Mouse (Mus musculus) adrenal gland, postnatal 25 days (tissue): Measurements from ENCODE around the gene Sesn2. TPM values are rescaled to one million over a fixed set of nuclear protein-coding genes. Genes with fewer than 3 reads are reported as not detected.

Experiments
- DNase-seq: peaks from one replicate; pipeline ENCODE4 v3.0.0; 2021; ENCODE audit warnings: mixed read lengths
- total RNA-seq: library from RNA; stranded (reverse); gene quantifications from 2 replicates; pipeline ENCODE4 v1.2.3, GENCODE M21; 2021

The Sesn2 gene
- total RNA-seq, 1 experiment from 2014 or later, result 20.6 TPM

GRCm38 (mm10) chr4:132514555-132515135 lies 4.3 kb upstream of the Sesn2 start:
- peak; percentile 88 for DNase-seq

GRCm38 (mm10) chr4:132513395-132514273 lies 3.3 kb upstream of the Sesn2 start:
- no peak for DNase-seq

GRCm38 (mm10) chr4:132512080-132512479 lies 1.8 kb upstream of the Sesn2 start:
- DNase-seq, result no peak

- peak; percentile 76 for DNase-seq
These were observed 542 bp downstream of the Sesn2 start for GRCm38 (mm10) chr4:132509621-132510296.

- DNase-seq, result no peak
These were observed 3.1 kb downstream of the Sesn2 start for GRCm38 (mm10) chr4:132507210-132507609.

- DNase-seq, result no peak
These were observed 4.1 kb downstream of the Sesn2 start for GRCm38 (mm10) chr4:132506250-132506649.

- no peak for DNase-seq
These were observed 4.5 kb downstream of the Sesn2 start for GRCm38 (mm10) chr4:132505800-132506199.

- DNase-seq, result no peak
These were observed 5.1 kb downstream of the Sesn2 start for GRCm38 (mm10) chr4:132505034-132505738.

GRCm38 (mm10) chr4:132503344-132503743 lies 7.0 kb downstream of the Sesn2 start:
- no peak for DNase-seq

- no peak for DNase-seq
These were observed 8.7 kb downstream of the Sesn2 start for GRCm38 (mm10) chr4:132501639-132502038.

GRCm38 (mm10) chr4:132494271-132494918 lies 15.9 kb downstream of the Sesn2 start:
- no peak for DNase-seq

- peak; percentile 43 for DNase-seq
These were observed 17.9 kb downstream of the Sesn2 start for GRCm38 (mm10) chr4:132492178-132493060.

GRCm38 (mm10) chr4:132491748-132492147 lies 18.6 kb downstream of the Sesn2 start:
- peak; percentile 57 for DNase-seq

- no peak for DNase-seq
These were observed 19.2 kb downstream of the Sesn2 start for GRCm38 (mm10) chr4:132491057-132491456.

GRCm38 (mm10) chr4:132490273-132491010 lies 19.9 kb downstream of the Sesn2 start:
- no peak for DNase-seq

- no peak for DNase-seq
These were observed 21.3 kb downstream of the Sesn2 start for GRCm38 (mm10) chr4:132488976-132489375.

- no peak for DNase-seq
These were observed 21.8 kb downstream of the Sesn2 start for GRCm38 (mm10) chr4:132488521-132488920.

GRCm38 (mm10) chr4:132484820-132485219 lies 25.5 kb downstream of the Sesn2 start:
- DNase-seq, result no peak

- no peak for DNase-seq
These were observed 26.1 kb downstream of the Sesn2 start for GRCm38 (mm10) chr4:132484231-132484630.
